Mouse (Mus musculus): ENCODE data around the gene Dnah14.

Dnah14 gene

GRCm38 (mm10) chr1:181782600-181782999 is 206.2 kb downstream of the Dnah14 start:
- DNase-seq (ENCODE audit: low read depth, low spot score), result peak; percentile 28

GRCm38 (mm10) chr1:181789952-181790351 is 213.6 kb downstream of the Dnah14 start:
- no peak for DNase-seq (ENCODE audit: low read depth, low spot score)

GRCm38 (mm10) chr1:181793541-181793940 is 217.2 kb downstream of the Dnah14 start:
- DNase-seq (ENCODE audit: low read depth, low spot score), result no peak

GRCm38 (mm10) chr1:181799911-181800310 is 223.6 kb downstream of the Dnah14 start:
- DNase-seq (ENCODE audit: low read depth, low spot score), result no peak

- no peak for DNase-seq (ENCODE audit: low read depth, low spot score)
Measured at GRCm38 (mm10) chr1:181800667-181801066, 224.3 kb downstream of the Dnah14 start.

- DNase-seq (ENCODE audit: low read depth, low spot score), result no peak
Measured at GRCm38 (mm10) chr1:181811481-181812223, 235.3 kb downstream of the Dnah14 start.

GRCm38 (mm10) chr1:181826716-181827115 is 250.4 kb downstream of the Dnah14 start:
- DNase-seq (ENCODE audit: low read depth, low spot score), result no peak

- DNase-seq (ENCODE audit: low read depth, low spot score), result peak; percentile 81
Measured at GRCm38 (mm10) chr1:181828365-181828764, 252.0 kb downstream of the Dnah14 start.

GRCm38 (mm10) chr1:181832720-181833119 is 256.4 kb downstream of the Dnah14 start:
- no peak for DNase-seq (ENCODE audit: low read depth, low spot score)

- no peak for DNase-seq (ENCODE audit: low read depth, low spot score)
Measured at GRCm38 (mm10) chr1:181833143-181833542, 256.8 kb downstream of the Dnah14 start.

- DNase-seq (ENCODE audit: low read depth, low spot score), result no peak
Measured at GRCm38 (mm10) chr1:181838111-181838510, 261.8 kb downstream of the Dnah14 start.

- DNase-seq (ENCODE audit: low read depth, low spot score), result peak; percentile 33
Measured at GRCm38 (mm10) chr1:181839746-181840366, 263.5 kb downstream of the Dnah14 start.

- no peak for DNase-seq (ENCODE audit: low read depth, low spot score)
Measured at GRCm38 (mm10) chr1:181841396-181841795, 265.0 kb downstream of the Dnah14 start.

- peak; percentile 93 for DNase-seq (ENCODE audit: low read depth, low spot score)
Measured at GRCm38 (mm10) chr1:181841864-181842672, 265.7 kb downstream of the Dnah14 start.

GRCm38 (mm10) chr1:181842781-181843180 is 266.4 kb downstream of the Dnah14 start, which contains the start of gene Lbr:
TSS of gene Lbr (minus strand) at chr1:181843046.
- DNase-seq (ENCODE audit: low read depth, low spot score), result peak; percentile 62

- peak; percentile 98 for DNase-seq (ENCODE audit: low read depth, low spot score)
Measured at GRCm38 (mm10) chr1:181844874-181845547, 268.7 kb downstream of the Dnah14 start.

GRCm38 (mm10) chr1:181845767-181846166 is 269.4 kb downstream of the Dnah14 start:
- no peak for DNase-seq (ENCODE audit: low read depth, low spot score)

- no peak for DNase-seq (ENCODE audit: low read depth, low spot score)
Measured at GRCm38 (mm10) chr1:181847396-181847795, 271.0 kb downstream of the Dnah14 start.

GRCm38 (mm10) chr1:181848210-181848609 is 271.9 kb downstream of the Dnah14 start:
- DNase-seq (ENCODE audit: low read depth, low spot score), result no peak

- no peak for DNase-seq (ENCODE audit: low read depth, low spot score)
Measured at GRCm38 (mm10) chr1:181850441-181850840, 274.1 kb downstream of the Dnah14 start.

GRCm38 (mm10) chr1:181851521-181852310 is 275.4 kb downstream of the Dnah14 start:
- DNase-seq (ENCODE audit: low read depth, low spot score), result no peak

All from R1 (cell line).